In the genomic region with DNA sequence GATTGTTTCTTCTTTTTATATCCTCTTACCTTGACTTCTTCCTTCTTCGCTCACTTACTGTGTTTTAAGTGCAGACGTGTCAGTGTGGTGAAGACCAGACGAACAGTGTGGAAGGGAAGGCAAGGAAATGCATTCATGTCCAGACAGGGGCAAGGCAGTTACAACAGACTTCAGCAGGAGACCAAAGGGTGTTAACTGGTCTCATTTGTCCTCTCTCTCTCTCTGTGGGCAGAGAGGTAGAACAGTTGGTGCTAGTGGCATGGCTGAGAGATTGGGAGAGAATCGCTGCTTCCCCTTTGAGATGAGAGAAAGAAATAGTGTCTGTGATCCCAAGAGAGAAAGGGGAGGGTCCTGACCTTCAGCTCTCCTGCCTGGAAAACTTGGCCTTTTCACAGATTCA, we compare ENCODE assay signal across 19 mouse cellular contexts.
DNase-seq lines count a peak whose midpoint lies in the region; ATAC-seq and TF ChIP-seq lines count a peak whose summit lies in the region.
"Had no signal": no experiment of that assay in that cellular context is flagged by ENCODE, and none has a peak within 500 bp of the region (broad histone marks: within the 10 kb centered on the region; RNA-seq: fewer than 3 reads in every experiment).

No protein-coding gene starts in this region.

- no peak overlapping the region for H3K4me2 ChIP-seq in heart, embryonic 12.5 days
- H3K4me2 ChIP-seq: embryonic facial prominence, embryonic 12.5 days; midbrain, embryonic 12.5 days had no signal

- WGBS in heart, embryonic 12.5 days, result 51% methylated on average over 4 of the region's 4 CpGs
- WGBS in bone marrow, adult 2 months, result 14% methylated on average over 4 of the region's 4 CpGs

- H3K27me3 ChIP-seq in heart, embryonic 12.5 days (replicated peaks), result no peaks in the 10 kb centered on the region
- H3K27me3 ChIP-seq: embryonic facial prominence, embryonic 12.5 days; midbrain, embryonic 12.5 days had no signal

- H3K4me1 ChIP-seq in heart, embryonic 12.5 days (replicated peaks), result peaks cover 69% of the 10 kb centered on the region
- peaks cover 5% of the 10 kb centered on the region for H3K4me1 ChIP-seq in bone marrow, adult 2 months (ENCODE audit: control insufficient read depth, insufficient read depth, low read length)

- ATAC-seq in heart, embryonic 12.5 days (ENCODE audit: insufficient number of reproducible peaks, low FRiP score), result no peak
- peak; percentile 18; the same call in 1 of the 2 replicates for ATAC-seq in neutrophil, adult 5-6 weeks (ENCODE audit: extremely low read depth, insufficient number of reproducible peaks, low FRiP score, poor library complexity, severe bottlenecking)
- no peak for ATAC-seq in activated CD4-positive, CD25-positive, alpha-beta regulatory T cell, adult 4 months
- ATAC-seq: hindbrain, postnatal 0 days; intestine, postnatal 0 days; lung, postnatal 0 days had no signal

- H3K9ac ChIP-seq in heart, embryonic 12.5 days, result no peak overlapping the region
- H3K9ac ChIP-seq: embryonic facial prominence, embryonic 12.5 days; midbrain, embryonic 12.5 days had no signal

- H3K36me3 ChIP-seq in heart, embryonic 12.5 days, result no peaks in the 10 kb centered on the region
- H3K36me3 ChIP-seq: embryonic facial prominence, embryonic 12.5 days; heart, embryonic 10.5 days; limb, embryonic 10.5 days; midbrain, embryonic 12.5 days had no signal

- peak overlapping the region; percentile 8; the same call in 1 of the 2 replicates for H3K27ac ChIP-seq in heart, embryonic 12.5 days (ENCODE audit: poor library complexity, severe bottlenecking)
- peak overlapping the region; percentile 67; the same call in 1 of the 2 replicates for H3K27ac ChIP-seq in bone marrow, adult 2 months (ENCODE audit: control insufficient read depth, insufficient read depth, low read depth, low read length, poor library complexity)
- no peak overlapping the region for H3K27ac ChIP-seq in left cerebral cortex, adult 2 months
- H3K27ac ChIP-seq: embryonic facial prominence, embryonic 12.5 days; heart, embryonic 10.5 days; hindbrain, postnatal 0 days; limb, embryonic 10.5 days; macrophage; midbrain, embryonic 12.5 days had no signal

- intact Hi-C loops in heart, postnatal 25 days (cut with DNase I), result loop anchor here (5.0 kb wide), 1 partner anchor 78 kb away; no protein-coding TSS in a partner anchor
- intact Hi-C loops in left cerebral cortex, adult 2 months (cut with DNase I), result no loop called here

- TF ChIP-seq POLR2A in bone marrow, adult 2 months (IDR thresholded peaks at IDR 0.05; ENCODE audit: borderline replicate concordance, control insufficient read depth, low read depth, low read length), result no peak

- H3K4me3 ChIP-seq in heart, embryonic 12.5 days, result no peak overlapping the region
- peak overlapping the region; percentile 1 for H3K4me3 ChIP-seq in bone marrow, adult 2 months (replicated peaks; ENCODE audit: control insufficient read depth, low read depth, low read length)
- H3K4me3 ChIP-seq in left cerebral cortex, adult 2 months, result no peak overlapping the region
- H3K4me3 ChIP-seq: embryonic facial prominence, embryonic 12.5 days; heart, embryonic 10.5 days; limb, embryonic 10.5 days; midbrain, embryonic 12.5 days had no signal

- TF ChIP-seq CTCF in bone marrow, adult 2 months (IDR thresholded peaks at IDR 0.05; ENCODE audit: control insufficient read depth, insufficient read depth, low read length), result no peak
- no peak for TF ChIP-seq CTCF in left cerebral cortex, adult 2 months (IDR thresholded peaks at IDR 0.05)

- no peak for DNase-seq in heart, postnatal 25 days (ENCODE audit: low spot score)
- peak; percentile 16 for DNase-seq in CD4-positive, CD25-positive, alpha-beta regulatory T cell, adult 2 months (ENCODE audit: low read depth, low spot score)
- no peak for DNase-seq in left cerebral cortex, adult 2 months (ENCODE audit: extremely low spot score in 1 of 2, low spot score in 2 of 2)
- DNase-seq: adrenal gland, postnatal 36 days; kidney, postnatal 25 days; liver; right cerebral cortex, postnatal 14 days had no signal

- H3K9me3 ChIP-seq in heart, embryonic 12.5 days (replicated peaks), result no peaks in the 10 kb centered on the region
- H3K9me3 ChIP-seq: embryonic facial prominence, embryonic 12.5 days; heart, embryonic 10.5 days; limb, embryonic 10.5 days; midbrain, embryonic 12.5 days had no signal
